Mouse (Mus musculus): Measurements from ENCODE around the gene Csnk2b. TPM values are rescaled to one million over a fixed set of nuclear protein-coding genes. Genes with fewer than 3 reads are reported as not detected.

The Csnk2b gene
- polyA plus RNA-seq, 1 experiment from 2014 or later: 270 TPM

- no peak overlapping the region for H3K4me3 ChIP-seq (replicated peaks)
- no peak overlapping the region for H3K4me2 ChIP-seq
- no peak for ATAC-seq (ENCODE audit: insufficient number of reproducible peaks, insufficient read depth, low FRiP score, low TSS enrichment, low read depth)
- H3K9ac ChIP-seq (replicated peaks): no peak overlapping the region
- H3K9me3 ChIP-seq: no peaks in the 10 kb centered on the region
- no peaks in the 10 kb centered on the region for H3K36me3 ChIP-seq
- WGBS: 58% methylated on average over 6 of the region's 6 CpGs
- peaks cover 37% of the 10 kb centered on the region for H3K27me3 ChIP-seq
- H3K4me1 ChIP-seq (replicated peaks): peaks cover 9% of the 10 kb centered on the region
- no peak overlapping the region for H3K27ac ChIP-seq
Observed at GRCm38 (mm10) chr17:35070556-35071229, 51.2 kb downstream of the Csnk2b start.

GRCm38 (mm10) chr17:35068213-35068914 lies 53.5 kb downstream of the Csnk2b start:
- no peak for ATAC-seq (ENCODE audit: insufficient number of reproducible peaks, insufficient read depth, low FRiP score, low TSS enrichment, low read depth)
- H3K4me3 ChIP-seq (replicated peaks): no peak overlapping the region
- H3K9me3 ChIP-seq: no peaks in the 10 kb centered on the region
- H3K4me1 ChIP-seq (replicated peaks): peaks cover 15% of the 10 kb centered on the region
- peaks cover 60% of the 10 kb centered on the region for H3K27me3 ChIP-seq
- H3K36me3 ChIP-seq: peaks cover 4% of the 10 kb centered on the region; the same call in 1 of the 2 replicates
- H3K4me2 ChIP-seq: no peak overlapping the region
- WGBS: 84% methylated on average over 17 of the region's 17 CpGs
- H3K9ac ChIP-seq (replicated peaks): no peak overlapping the region
- H3K27ac ChIP-seq: no peak overlapping the region

Other genes with a start within 250 kb of the Csnk2b start
- gene Zbtb12, start 242.6 kb downstream of the Csnk2b start, polyA plus RNA-seq (2016; fragmentation: Nextera tagmentation; extraction: Ambion mirVana): 9.3 and 10.8 TPM in 2 replicates
- gene Gm20547, start 240.0 kb downstream of the Csnk2b start, polyA plus RNA-seq (2016; fragmentation: Nextera tagmentation; extraction: Ambion mirVana): 0.18 TPM in 1 of 2 replicates, not detected in the other
- gene C2, start 223.8 kb downstream of the Csnk2b start, polyA plus RNA-seq (2016; fragmentation: Nextera tagmentation; extraction: Ambion mirVana): 0.84 and 1.1 TPM in 2 replicates
- gene Ehmt2, start 223.6 kb downstream of the Csnk2b start, polyA plus RNA-seq (2016; fragmentation: Nextera tagmentation; extraction: Ambion mirVana): 114 TPM in 2 replicates
- not detected in 2 replicates for gene Slc44a4, start 207.6 kb downstream of the Csnk2b start, polyA plus RNA-seq (2016; fragmentation: Nextera tagmentation; extraction: Ambion mirVana)
- gene Neu1, start 190.8 kb downstream of the Csnk2b start, polyA plus RNA-seq (2016; fragmentation: Nextera tagmentation; extraction: Ambion mirVana): 16.2 and 18.9 TPM in 2 replicates
- gene Hspa1b, start 162.8 kb downstream of the Csnk2b start, polyA plus RNA-seq (2016; fragmentation: Nextera tagmentation; extraction: Ambion mirVana): 0.19 TPM in 1 of 2 replicates, not detected in the other
- gene Gm20481, start 152.1 kb downstream of the Csnk2b start, polyA plus RNA-seq (2016; fragmentation: Nextera tagmentation; extraction: Ambion mirVana): not detected in 2 replicates
- 1.9 and 2.0 TPM in 2 replicates for gene Hspa1a, start 149.9 kb downstream of the Csnk2b start, polyA plus RNA-seq (2016; fragmentation: Nextera tagmentation; extraction: Ambion mirVana)
- 1.0 and 1.1 TPM in 2 replicates for gene Hspa1l, start 149.3 kb downstream of the Csnk2b start, polyA plus RNA-seq (2016; fragmentation: Nextera tagmentation; extraction: Ambion mirVana)
- gene Lsm2, start 140.2 kb downstream of the Csnk2b start, polyA plus RNA-seq (2016; fragmentation: Nextera tagmentation; extraction: Ambion mirVana): 222 and 234 TPM in 2 replicates
- gene Vars, start 121.1 kb downstream of the Csnk2b start, polyA plus RNA-seq (2016; fragmentation: Nextera tagmentation; extraction: Ambion mirVana): 169 and 171 TPM in 2 replicates
- 0.10 and 0.13 TPM in 2 replicates for gene Vwa7, start 105.5 kb downstream of the Csnk2b start, polyA plus RNA-seq (2016; fragmentation: Nextera tagmentation; extraction: Ambion mirVana)
- 3.2 and 3.3 TPM in 2 replicates for gene Sapcd1, start 94.0 kb downstream of the Csnk2b start, polyA plus RNA-seq (2016; fragmentation: Nextera tagmentation; extraction: Ambion mirVana)
- 2.9 and 3.4 TPM in 2 replicates for gene Msh5, start 75.3 kb downstream of the Csnk2b start, polyA plus RNA-seq (2016; fragmentation: Nextera tagmentation; extraction: Ambion mirVana)
- 194 and 195 TPM in 2 replicates for gene Clic1, start 72.1 kb downstream of the Csnk2b start, polyA plus RNA-seq (2016; fragmentation: Nextera tagmentation; extraction: Ambion mirVana)
- gene Ddah2, start 63.0 kb downstream of the Csnk2b start, polyA plus RNA-seq (2016; fragmentation: Nextera tagmentation; extraction: Ambion mirVana): 489 and 492 TPM in 2 replicates
- gene Ly6g6c, start 56.7 kb downstream of the Csnk2b start, polyA plus RNA-seq (2016; fragmentation: Nextera tagmentation; extraction: Ambion mirVana): not detected in 2 replicates
- 0.68 and 0.76 TPM in 2 replicates for gene Mpig6b, start 55.9 kb downstream of the Csnk2b start, polyA plus RNA-seq (2016; fragmentation: Nextera tagmentation; extraction: Ambion mirVana)
- gene Ly6g6e, start 45.2 kb downstream of the Csnk2b start, polyA plus RNA-seq (2016; fragmentation: Nextera tagmentation; extraction: Ambion mirVana): 1.3 and 2.5 TPM in 2 replicates
- gene Ly6g6d, start 44.0 kb downstream of the Csnk2b start, polyA plus RNA-seq (2016; fragmentation: Nextera tagmentation; extraction: Ambion mirVana): 0.68 and 1.0 TPM in 2 replicates
- 0.44 and 0.66 TPM in 2 replicates for gene Ly6g6f, start 36.4 kb downstream of the Csnk2b start, polyA plus RNA-seq (2016; fragmentation: Nextera tagmentation; extraction: Ambion mirVana)
- 74.5 and 75.3 TPM in 2 replicates for gene Abhd16a, start 32.8 kb downstream of the Csnk2b start, polyA plus RNA-seq (2016; fragmentation: Nextera tagmentation; extraction: Ambion mirVana)
- gene Ly6g5c, start 13.8 kb downstream of the Csnk2b start, polyA plus RNA-seq (2016; fragmentation: Nextera tagmentation; extraction: Ambion mirVana): not detected in 2 replicates
- gene Ly6g5b, start 6.6 kb downstream of the Csnk2b start, polyA plus RNA-seq (2016; fragmentation: Nextera tagmentation; extraction: Ambion mirVana): 1.1 and 1.3 TPM in 2 replicates
- gene Gpank1, start 598 bp downstream of the Csnk2b start, polyA plus RNA-seq (2016; fragmentation: Nextera tagmentation; extraction: Ambion mirVana): 22.4 and 23.7 TPM in 2 replicates
- gene D17H6S53E, start 4.3 kb upstream of the Csnk2b start, polyA plus RNA-seq (2016; fragmentation: Nextera tagmentation; extraction: Ambion mirVana): 7.1 and 10.1 TPM in 2 replicates
- 0.61 and 0.70 TPM in 2 replicates for gene Apom, start 10.0 kb upstream of the Csnk2b start, polyA plus RNA-seq (2016; fragmentation: Nextera tagmentation; extraction: Ambion mirVana)
- 70.4 TPM in 2 replicates for gene Bag6, start 13.1 kb upstream of the Csnk2b start, polyA plus RNA-seq (2016; fragmentation: Nextera tagmentation; extraction: Ambion mirVana)
- 212 and 231 TPM in 2 replicates for gene Prrc2a, start 42.8 kb upstream of the Csnk2b start, polyA plus RNA-seq (2016; fragmentation: Nextera tagmentation; extraction: Ambion mirVana)
- 4.7 and 4.9 TPM in 2 replicates for gene Aif1, start 54.0 kb upstream of the Csnk2b start, polyA plus RNA-seq (2016; fragmentation: Nextera tagmentation; extraction: Ambion mirVana)
- gene Lst1, start 66.4 kb upstream of the Csnk2b start, polyA plus RNA-seq (2016; fragmentation: Nextera tagmentation; extraction: Ambion mirVana): 5.6 and 6.0 TPM in 2 replicates
- 0.49 and 0.64 TPM in 2 replicates for gene Ltb, start 72.4 kb upstream of the Csnk2b start, polyA plus RNA-seq (2016; fragmentation: Nextera tagmentation; extraction: Ambion mirVana)
- not detected in 2 replicates for gene Tnf, start 80.0 kb upstream of the Csnk2b start, polyA plus RNA-seq (2016; fragmentation: Nextera tagmentation; extraction: Ambion mirVana)
- gene Lta, start 83.3 kb upstream of the Csnk2b start, polyA plus RNA-seq (2016; fragmentation: Nextera tagmentation; extraction: Ambion mirVana): not detected in 2 replicates
- gene Gm16181, start 98.8 kb upstream of the Csnk2b start, polyA plus RNA-seq (2016; fragmentation: Nextera tagmentation; extraction: Ambion mirVana): 0.45 and 1.1 TPM in 2 replicates
- gene Atp6v1g2, start 111.6 kb upstream of the Csnk2b start, polyA plus RNA-seq (2016; fragmentation: Nextera tagmentation; extraction: Ambion mirVana): 4.3 and 4.8 TPM in 2 replicates
- 13.3 and 15.5 TPM in 2 replicates for gene Nfkbil1, start 113.7 kb upstream of the Csnk2b start, polyA plus RNA-seq (2016; fragmentation: Nextera tagmentation; extraction: Ambion mirVana)
- gene Ddx39b, start 119.7 kb upstream of the Csnk2b start, polyA plus RNA-seq (2016; fragmentation: Nextera tagmentation; extraction: Ambion mirVana): 620 and 638 TPM in 2 replicates
- gene H2-D1, start 140.7 kb upstream of the Csnk2b start, polyA plus RNA-seq (2016; fragmentation: Nextera tagmentation; extraction: Ambion mirVana): 17.8 and 18.8 TPM in 2 replicates
- gene H2-Q1, start 198.4 kb upstream of the Csnk2b start, polyA plus RNA-seq (2016; fragmentation: Nextera tagmentation; extraction: Ambion mirVana): 0.13 TPM in 1 of 2 replicates, not detected in the other
- 0.45 and 0.88 TPM in 2 replicates for gene H2-Q2, start 220.2 kb upstream of the Csnk2b start, polyA plus RNA-seq (2016; fragmentation: Nextera tagmentation; extraction: Ambion mirVana)

All from limb, embryonic 12.5 days (tissue).